Mouse (Mus musculus) intestine, postnatal 0 days (tissue): ENCODE measurements at regions not wholly inside any gene's neighbourhood (a gene's known extent, or its start where the extent isn't known, plus 50 kb on each side); places are given as distances from the start of the nearest gene placed in this dataset.

Experiments used
- ATAC-seq: fragments of 200-750 bp; cut with Nextera tagmentation; 2 replicates; pipeline ENCODE4 v1.8.0; 2017; ENCODE audit warnings: mild to moderate bottlenecking, moderate TSS enrichment, moderate library complexity
- H3K27ac ChIP-seq: fragments of 300-500 bp; sonication (generic); 2 replicates; pipeline ENCODE4 v1.5.1; 2014; ENCODE audit warnings: mild to moderate bottlenecking, low read depth, low read length, moderate library complexity
- H3K27me3 ChIP-seq: fragments of 300-500 bp; sonication (generic); replicated peaks from 2 replicates; pipeline ENCODE4 v1.6.1; 2014; ENCODE audit warnings: low read length, mixed read lengths; ENCODE audit not compliant: control insufficient read depth, insufficient read depth
- H3K36me3 ChIP-seq: fragments of 300-500 bp; sonication (generic); 2 replicates; pipeline ENCODE4 v1.6.1; 2014; ENCODE audit warnings: mild to moderate bottlenecking, moderate library complexity; ENCODE audit not compliant: control insufficient read depth, insufficient read depth
- H3K4me1 ChIP-seq: fragments of 300-500 bp; sonication (generic); replicated peaks from 2 replicates; pipeline ENCODE4 v1.6.1; 2014; ENCODE audit warnings: antibody characterized with exemption, low read length, mixed read lengths; ENCODE audit not compliant: control insufficient read depth, insufficient read depth
- H3K4me2 ChIP-seq: fragments of 300-500 bp; sonication (generic); replicated peaks from 2 replicates; pipeline ENCODE4 v1.6.1; 2014; ENCODE audit warnings: low read depth, mild to moderate bottlenecking, moderate library complexity
- H3K4me3 ChIP-seq: fragments of 300-500 bp; sonication (generic); 2 replicates; pipeline ENCODE4 v1.5.1; 2014; ENCODE audit warnings: low read depth, low read length
- H3K9ac ChIP-seq: fragments of 300-500 bp; sonication (generic); 2 replicates; pipeline ENCODE4 v1.6.1; 2014; ENCODE audit warnings: mild to moderate bottlenecking, low read depth, low read length
- H3K9me3 ChIP-seq: fragments of 300-500 bp; sonication (generic); 2 replicates; pipeline ENCODE4 v1.6.1; 2016; ENCODE audit warnings: mixed run types; ENCODE audit not compliant: control insufficient read depth
- CTCF ChIP-seq: sonication (generic); IDR thresholded peaks from 2 replicates; pipeline ENCODE4 v1.5.1; 2016; ENCODE audit warnings: low read depth, mild to moderate bottlenecking, control low read depth, antibody characterized with exemption, moderate library complexity
- WGBS: fragments of 180-500 bp; shearing (Covaris S2); extraction: QIAGEN DNeasy Blood & Tissue Kit; methylation state at CpG from one replicate; pipeline ENCODE4 v1.1.7; 2014; 5-methylcytosine and 5-hydroxymethylcytosine counted together

GRCm38 (mm10) chr10:26544796-26545195, 169.0 kb upstream of the L3mbtl3 start:
- Histone ChIP-seq H3K4me2 (no peak overlapping the region), H3K9ac (no peak overlapping the region), H3K4me1 (no peaks in the 10 kb centered on the region), H3K9me3 (no peaks in the 10 kb centered on the region), H3K27ac (no peak overlapping the region), H3K4me3 (no peak overlapping the region), H3K27me3 (no peaks in the 10 kb centered on the region), H3K36me3 (no peaks in the 10 kb centered on the region)
- no peak for TF ChIP-seq CTCF
- ATAC-seq: 0 out of 2 replicates have a peak, but pooled peaks have one; percentile 53
- 68% methylated on average over 1 of the region's 1 CpGs for WGBS

- Histone ChIP-seq H3K4me3 (no peak overlapping the region), H3K36me3 (no peaks in the 10 kb centered on the region), H3K4me2 (no peak overlapping the region), H3K27me3 (no peaks in the 10 kb centered on the region), H3K4me1 (no peaks in the 10 kb centered on the region), H3K9me3 (no peaks in the 10 kb centered on the region), H3K27ac (no peak overlapping the region), H3K9ac (no peak overlapping the region)
- no peak for TF ChIP-seq CTCF
- 85% methylated on average over 8 of the region's 8 CpGs for WGBS
- ATAC-seq: no peak
Observed at GRCm38 (mm10) chr10:26556246-26556645, 180.5 kb upstream of the L3mbtl3 start.

GRCm38 (mm10) chr10:26558118-26558517, 182.3 kb upstream of the L3mbtl3 start:
- Histone ChIP-seq H3K27me3 (no peaks in the 10 kb centered on the region), H3K27ac (no peak overlapping the region), H3K4me3 (no peak overlapping the region), H3K9ac (no peak overlapping the region), H3K4me2 (no peak overlapping the region), H3K4me1 (no peaks in the 10 kb centered on the region), H3K36me3 (no peaks in the 10 kb centered on the region), H3K9me3 (no peaks in the 10 kb centered on the region)
- no peak for ATAC-seq
- WGBS: 59% methylated on average over 1 of the region's 1 CpGs
- TF ChIP-seq CTCF: no peak

- no peak for TF ChIP-seq CTCF
- no peak overlapping the region for H3K4me3 ChIP-seq
- H3K27ac ChIP-seq: no peak overlapping the region
- no peak overlapping the region for H3K9ac ChIP-seq
- WGBS: 47% methylated on average over 4 of the region's 4 CpGs
- no peaks in the 10 kb centered on the region for H3K9me3 ChIP-seq
- no peaks in the 10 kb centered on the region for H3K27me3 ChIP-seq
- ATAC-seq: peak; percentile 43; the same call in 1 of the 2 replicates
- no peaks in the 10 kb centered on the region for H3K4me1 ChIP-seq
- no peak overlapping the region for H3K4me2 ChIP-seq
- H3K36me3 ChIP-seq: no peaks in the 10 kb centered on the region
Observed at GRCm38 (mm10) chr10:26559323-26559722, 183.6 kb upstream of the L3mbtl3 start.

- no peaks in the 10 kb centered on the region for H3K36me3 ChIP-seq
- H3K4me3 ChIP-seq: no peak overlapping the region
- H3K9ac ChIP-seq: no peak overlapping the region
- H3K9me3 ChIP-seq: no peaks in the 10 kb centered on the region
- H3K27me3 ChIP-seq: no peaks in the 10 kb centered on the region
- WGBS: 74% methylated on average over 4 of the region's 4 CpGs
- H3K4me1 ChIP-seq: no peaks in the 10 kb centered on the region
- H3K4me2 ChIP-seq: no peak overlapping the region
- no peak for TF ChIP-seq CTCF
- H3K27ac ChIP-seq: no peak overlapping the region
- ATAC-seq: no peak
Observed at GRCm38 (mm10) chr10:26560456-26560855, 184.7 kb upstream of the L3mbtl3 start.

- WGBS: 55% methylated on average over 11 of the region's 11 CpGs
- Histone ChIP-seq H3K4me2 (no peak overlapping the region), H3K9me3 (no peaks in the 10 kb centered on the region), H3K27me3 (no peaks in the 10 kb centered on the region), H3K36me3 (no peaks in the 10 kb centered on the region), H3K9ac (no peak overlapping the region), H3K4me1 (no peaks in the 10 kb centered on the region), H3K27ac (no peak overlapping the region), H3K4me3 (no peak overlapping the region)
- ATAC-seq: no peak
- TF ChIP-seq CTCF: no peak
Observed at GRCm38 (mm10) chr10:26564462-26564861, 188.7 kb upstream of the L3mbtl3 start.

GRCm38 (mm10) chr10:26567613-26568012, 185.6 kb upstream of the Arhgap18 start:
- no peak overlapping the region for H3K4me2 ChIP-seq
- no peak for ATAC-seq
- no peak for TF ChIP-seq CTCF
- H3K9me3 ChIP-seq: no peaks in the 10 kb centered on the region
- no peak overlapping the region for H3K9ac ChIP-seq
- H3K4me3 ChIP-seq: no peak overlapping the region
- no peaks in the 10 kb centered on the region for H3K4me1 ChIP-seq
- no peaks in the 10 kb centered on the region for H3K36me3 ChIP-seq
- H3K27me3 ChIP-seq: no peaks in the 10 kb centered on the region
- 71% methylated on average over 4 of the region's 4 CpGs for WGBS
- no peak overlapping the region for H3K27ac ChIP-seq
